Mouse (Mus musculus) c-Kit-negative CD71-positive TER-119-positive erythroid progenitor cells, embryonic 14.5 days (primary cell): ENCODE data around the gene Ensa.

Experiments
- DNase-seq: peaks from one replicate; pipeline ENCODE4 v3.0.0-alpha.2; 2013; ENCODE audit warnings: low read depth, low spot score

Gene Ensa

GRCm38 (mm10) chr3:95679551-95679950, 54.8 kb downstream of the Ensa start:
- DNase-seq = no peak

- no peak for DNase-seq
These were observed 55.9 kb downstream of the Ensa start for GRCm38 (mm10) chr3:95680673-95681072.

GRCm38 (mm10) chr3:95681365-95681764, 56.6 kb downstream of the Ensa start:
- no peak for DNase-seq
